Mouse (Mus musculus): ENCODE measurements around the gene Arhgap22. TPM values are rescaled to one million over a fixed set of nuclear protein-coding genes. Genes with fewer than 3 reads are reported as not detected.

The Arhgap22 gene
- polyA plus RNA-seq, 1 experiment from 2014 or later = 4.0 TPM

- H3K4me3 ChIP-seq = no peak overlapping the region
- H3K4me1 ChIP-seq = peaks cover 11% of the 10 kb centered on the region
- 69% methylated on average over 1 of the region's 1 CpGs for WGBS
- H3K36me3 ChIP-seq = no peaks in the 10 kb centered on the region
- peaks cover 51% of the 10 kb centered on the region for H3K27me3 ChIP-seq (replicated peaks)
- no peak for ATAC-seq (ENCODE audit: extremely low read depth, insufficient number of reproducible peaks, low FRiP score, low TSS enrichment)
- no peak overlapping the region for H3K27ac ChIP-seq (replicated peaks)
- no peak overlapping the region for H3K9ac ChIP-seq
- no peaks in the 10 kb centered on the region for H3K9me3 ChIP-seq
- H3K4me2 ChIP-seq = no peak overlapping the region
Measured at GRCm38 (mm10) chr14:33215163-33215562, 1.3 kb downstream of the Arhgap22 start.

- Histone ChIP-seq H3K27me3 (replicated peaks) (peaks cover 51% of the 10 kb centered on the region), H3K36me3 (no peaks in the 10 kb centered on the region), H3K4me3 (no peak overlapping the region), H3K9ac (no peak overlapping the region), H3K4me2 (no peak overlapping the region), H3K27ac (replicated peaks) (no peak overlapping the region), H3K9me3 (no peaks in the 10 kb centered on the region), H3K4me1 (peaks cover 11% of the 10 kb centered on the region)
- 78% methylated on average over 19 of the region's 19 CpGs for WGBS
- no peak for ATAC-seq (ENCODE audit: extremely low read depth, insufficient number of reproducible peaks, low FRiP score, low TSS enrichment)
Measured at GRCm38 (mm10) chr14:33216343-33217208, 2.8 kb downstream of the Arhgap22 start.

GRCm38 (mm10) chr14:33225235-33225634 is 11.4 kb downstream of the Arhgap22 start:
- Histone ChIP-seq H3K27me3 (replicated peaks) (no peaks in the 10 kb centered on the region), H3K4me1 (peaks cover 10% of the 10 kb centered on the region), H3K27ac (replicated peaks) (no peak overlapping the region), H3K9me3 (no peaks in the 10 kb centered on the region), H3K4me3 (no peak overlapping the region), H3K9ac (no peak overlapping the region), H3K4me2 (no peak overlapping the region), H3K36me3 (no peaks in the 10 kb centered on the region)
- ATAC-seq (ENCODE audit: extremely low read depth, insufficient number of reproducible peaks, low FRiP score, low TSS enrichment) = no peak
- 81% methylated on average over 4 of the region's 4 CpGs for WGBS

DNA sequence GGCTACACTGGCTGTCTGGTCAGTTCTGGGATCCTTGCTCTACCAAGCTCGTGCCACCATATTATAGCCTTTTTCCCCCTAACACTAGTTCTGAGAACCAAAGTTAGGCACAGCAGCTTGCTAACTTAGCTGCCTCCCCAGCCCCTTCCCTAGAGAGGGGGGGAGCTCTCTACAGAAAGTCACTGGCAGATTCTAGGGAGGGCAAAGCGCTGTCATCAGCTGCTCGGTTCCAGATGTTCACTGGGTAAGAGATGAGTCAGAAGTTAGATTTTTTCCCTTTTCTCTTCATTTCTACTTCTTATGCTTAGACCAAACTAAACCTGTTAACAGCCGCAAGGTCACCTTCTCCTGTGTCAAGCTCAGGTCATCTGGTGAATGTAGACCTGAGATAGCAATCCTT is 16.8 kb downstream of the Arhgap22 start:
- Histone ChIP-seq H3K4me2 (no peak overlapping the region), H3K9me3 (no peaks in the 10 kb centered on the region), H3K4me1 (peaks cover 14% of the 10 kb centered on the region), H3K27me3 (replicated peaks) (no peaks in the 10 kb centered on the region), H3K4me3 (no peak overlapping the region), H3K27ac (replicated peaks) (no peak overlapping the region), H3K36me3 (no peaks in the 10 kb centered on the region), H3K9ac (no peak overlapping the region)
- WGBS = 68% methylated on average over 4 of the region's 4 CpGs
- ATAC-seq (ENCODE audit: extremely low read depth, insufficient number of reproducible peaks, low FRiP score, low TSS enrichment) = no peak

GRCm38 (mm10) chr14:33231311-33231710 is 17.5 kb downstream of the Arhgap22 start:
- H3K36me3 ChIP-seq = no peaks in the 10 kb centered on the region
- H3K4me2 ChIP-seq = no peak overlapping the region
- 75% methylated on average over 3 of the region's 3 CpGs for WGBS
- H3K27ac ChIP-seq (replicated peaks) = no peak overlapping the region
- no peaks in the 10 kb centered on the region; the same call in 1 of the 2 replicates for H3K27me3 ChIP-seq (replicated peaks)
- no peak overlapping the region for H3K9ac ChIP-seq
- H3K4me1 ChIP-seq = peaks cover 14% of the 10 kb centered on the region
- ATAC-seq (ENCODE audit: extremely low read depth, insufficient number of reproducible peaks, low FRiP score, low TSS enrichment) = no peak
- H3K4me3 ChIP-seq = no peak overlapping the region
- no peaks in the 10 kb centered on the region for H3K9me3 ChIP-seq

- Histone ChIP-seq H3K9me3 (no peaks in the 10 kb centered on the region), H3K9ac (no peak overlapping the region), H3K4me2 (no peak overlapping the region), H3K4me1 (peaks cover 14% of the 10 kb centered on the region), H3K4me3 (no peak overlapping the region), H3K27me3 (replicated peaks) (no peaks in the 10 kb centered on the region; the same call in 1 of the 2 replicates), H3K36me3 (no peaks in the 10 kb centered on the region), H3K27ac (replicated peaks) (no peak overlapping the region)
- no peak for ATAC-seq (ENCODE audit: extremely low read depth, insufficient number of reproducible peaks, low FRiP score, low TSS enrichment)
- WGBS = 66% methylated on average over 5 of the region's 5 CpGs
Measured at GRCm38 (mm10) chr14:33232048-33232447, 18.2 kb downstream of the Arhgap22 start.

DNA sequence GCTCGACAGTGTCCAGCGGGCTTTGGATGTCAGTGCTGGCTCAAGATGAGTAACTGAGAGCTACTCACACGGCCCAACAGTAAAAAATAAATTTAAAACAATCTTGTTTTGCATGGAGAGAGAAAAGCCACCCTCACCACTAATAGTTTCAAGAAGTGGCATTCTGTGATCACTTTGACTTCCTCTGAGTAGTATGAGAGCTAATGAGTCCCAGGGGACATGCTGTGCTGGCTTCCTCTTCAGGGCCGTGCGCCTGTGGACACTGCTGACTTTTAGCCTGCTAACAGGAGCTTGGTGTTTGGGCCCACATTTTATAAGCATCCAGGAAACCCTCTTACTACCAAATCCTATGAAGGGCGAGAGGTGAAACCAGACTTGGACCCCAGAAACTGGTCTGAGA is 21.8 kb downstream of the Arhgap22 start:
- WGBS = 70% methylated on average over 6 of the region's 6 CpGs
- H3K36me3 ChIP-seq = no peaks in the 10 kb centered on the region
- H3K9ac ChIP-seq = no peak overlapping the region
- no peaks in the 10 kb centered on the region; the same call in 1 of the 2 replicates for H3K27me3 ChIP-seq (replicated peaks)
- H3K4me3 ChIP-seq = no peak overlapping the region
- H3K9me3 ChIP-seq = no peaks in the 10 kb centered on the region
- no peak overlapping the region for H3K4me2 ChIP-seq
- no peak for ATAC-seq (ENCODE audit: extremely low read depth, insufficient number of reproducible peaks, low FRiP score, low TSS enrichment)
- H3K27ac ChIP-seq (replicated peaks) = no peak overlapping the region
- 0 out of 2 replicates have a peak, but pooled peaks cover 3% of the 10 kb centered on the region for H3K4me1 ChIP-seq

- Histone ChIP-seq H3K9ac (no peak overlapping the region), H3K27ac (replicated peaks) (no peak overlapping the region), H3K4me2 (no peak overlapping the region), H3K4me3 (no peak overlapping the region), H3K27me3 (replicated peaks) (no peaks in the 10 kb centered on the region; the same call in 1 of the 2 replicates), H3K9me3 (no peaks in the 10 kb centered on the region), H3K36me3 (no peaks in the 10 kb centered on the region), H3K4me1 (peaks cover 13% of the 10 kb centered on the region)
- ATAC-seq (ENCODE audit: extremely low read depth, insufficient number of reproducible peaks, low FRiP score, low TSS enrichment) = no peak
- WGBS = 62% methylated on average over 2 of the region's 2 CpGs
Measured at GRCm38 (mm10) chr14:33240400-33240799, 26.6 kb downstream of the Arhgap22 start.

- Histone ChIP-seq H3K27me3 (replicated peaks) (no peaks in the 10 kb centered on the region), H3K9ac (no peak overlapping the region), H3K4me3 (no peak overlapping the region), H3K27ac (replicated peaks) (no peak overlapping the region), H3K4me1 (peaks cover 26% of the 10 kb centered on the region), H3K9me3 (no peaks in the 10 kb centered on the region), H3K36me3 (no peaks in the 10 kb centered on the region), H3K4me2 (no peak overlapping the region)
- WGBS = 48% methylated on average over 2 of the region's 2 CpGs
- no peak for ATAC-seq (ENCODE audit: extremely low read depth, insufficient number of reproducible peaks, low FRiP score, low TSS enrichment)
Measured at GRCm38 (mm10) chr14:33243261-33243660, 29.4 kb downstream of the Arhgap22 start.

DNA sequence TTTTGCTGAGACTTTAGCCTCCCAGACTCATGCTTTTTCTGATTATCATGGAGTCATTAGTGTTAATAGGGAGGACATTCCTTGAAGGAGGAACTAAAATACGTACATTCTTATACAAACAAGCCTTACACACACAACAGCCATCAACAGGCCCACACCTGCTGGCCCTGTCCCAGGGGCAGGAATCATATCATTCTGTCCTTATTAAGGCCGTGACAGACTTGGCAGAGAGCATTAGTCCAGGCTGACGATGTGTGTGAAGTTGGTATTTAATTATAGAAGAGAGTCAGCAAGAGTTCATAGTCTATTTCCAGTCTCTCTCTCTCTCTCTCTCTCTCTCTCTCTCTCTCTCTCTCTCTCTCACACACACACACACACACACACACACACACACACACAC is 30.7 kb downstream of the Arhgap22 start:
- WGBS = 33% methylated on average over 3 of the region's 3 CpGs
- Histone ChIP-seq H3K4me2 (no peak overlapping the region), H3K9ac (no peak overlapping the region), H3K27ac (replicated peaks) (peak overlapping the region; percentile 79), H3K36me3 (no peaks in the 10 kb centered on the region), H3K27me3 (replicated peaks) (peaks cover 2% of the 10 kb centered on the region; the same call in 1 of the 2 replicates), H3K4me3 (no peak overlapping the region), H3K4me1 (peaks cover 26% of the 10 kb centered on the region), H3K9me3 (no peaks in the 10 kb centered on the region)
- no peak for ATAC-seq (ENCODE audit: extremely low read depth, insufficient number of reproducible peaks, low FRiP score, low TSS enrichment)

DNA sequence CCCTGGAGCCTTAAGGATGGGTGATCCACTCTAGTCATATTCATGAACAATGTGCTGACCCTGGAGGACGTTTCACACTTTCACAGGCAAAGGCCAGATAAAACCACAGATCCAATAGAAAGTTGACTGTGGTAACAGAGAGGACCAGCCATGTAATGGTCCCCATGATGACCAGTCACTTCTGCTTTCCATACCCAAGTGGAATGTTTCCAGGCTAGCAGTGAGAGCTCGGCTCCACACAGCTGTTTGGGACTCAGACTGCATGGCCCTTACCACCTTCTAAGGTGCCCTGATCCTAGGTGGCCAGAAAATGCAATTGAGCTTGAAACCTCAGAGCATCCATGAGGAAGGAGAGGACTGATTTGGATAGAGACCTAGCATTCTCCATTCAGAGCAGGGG is 31.1 kb downstream of the Arhgap22 start:
- Histone ChIP-seq H3K27ac (replicated peaks) (peak overlapping the region; percentile 45; the same call in 1 of the 2 replicates), H3K9ac (no peak overlapping the region)
- WGBS = 48% methylated on average over 2 of the region's 2 CpGs

DNA sequence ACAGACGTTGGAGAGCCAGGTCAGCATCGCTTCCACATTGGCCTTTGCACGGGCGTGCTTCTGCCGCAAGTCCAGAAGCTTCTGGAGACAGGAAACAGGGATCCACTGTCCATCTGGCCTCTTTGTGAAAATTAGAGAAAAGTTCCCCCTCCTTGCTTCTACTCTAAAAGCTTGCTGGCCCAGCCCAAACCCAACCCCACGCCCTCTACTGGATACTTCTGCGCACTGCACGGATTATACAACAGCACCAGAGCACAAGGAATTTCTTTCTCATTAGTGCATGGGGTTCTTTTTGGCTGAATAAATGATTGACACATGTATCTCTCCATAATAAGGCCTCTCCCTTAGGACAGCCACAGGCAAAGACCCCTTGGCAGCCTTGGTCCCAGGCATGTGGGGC is 32.6 kb downstream of the Arhgap22 start:
- H3K4me3 ChIP-seq = no peak overlapping the region
- no peak overlapping the region for H3K9ac ChIP-seq
- no peak for ATAC-seq (ENCODE audit: extremely low read depth, insufficient number of reproducible peaks, low FRiP score, low TSS enrichment)
- no peaks in the 10 kb centered on the region for H3K36me3 ChIP-seq
- no peaks in the 10 kb centered on the region for H3K9me3 ChIP-seq
- H3K4me1 ChIP-seq = peaks cover 42% of the 10 kb centered on the region
- no peak overlapping the region for H3K27ac ChIP-seq (replicated peaks)
- no peak overlapping the region for H3K4me2 ChIP-seq
- peaks cover 21% of the 10 kb centered on the region for H3K27me3 ChIP-seq (replicated peaks)
- 28% methylated on average over 8 of the region's 8 CpGs for WGBS

More for the DNA sequence above, 31.1 kb downstream of the Arhgap22 start:
- Histone ChIP-seq H3K36me3 (no peaks in the 10 kb centered on the region), H3K4me2 (no peak overlapping the region), H3K9me3 (no peaks in the 10 kb centered on the region), H3K4me3 (no peak overlapping the region), H3K27me3 (replicated peaks) (peaks cover 6% of the 10 kb centered on the region), H3K4me1 (peaks cover 27% of the 10 kb centered on the region)
- no peak for ATAC-seq (ENCODE audit: extremely low read depth, insufficient number of reproducible peaks, low FRiP score, low TSS enrichment)
